Mouse (Mus musculus) G1E (cell line): ENCODE results near the gene Tmem144.

ENCODE experiments used
- CTCF ChIP-seq: IDR thresholded peaks from 2 replicates; pipeline ENCODE4 v1.5.1; 2012; ENCODE audit warnings: low read depth, low read length, inconsistent platforms, mixed read lengths
- GATA1 ChIP-seq: IDR thresholded peaks from 2 replicates; pipeline ENCODE4 v1.6.1; 2012; ENCODE audit warnings: borderline replicate concordance, low read length, inconsistent platforms, mixed read lengths

- no peak for TF ChIP-seq CTCF
- no peak for TF ChIP-seq GATA1
These were observed 10.4 kb downstream of the Tmem144 start for GRCm38 (mm10) chr3:79842165-79842564.
